Mouse (Mus musculus): ENCODE measurements around the gene Hs6st1.

DNA sequence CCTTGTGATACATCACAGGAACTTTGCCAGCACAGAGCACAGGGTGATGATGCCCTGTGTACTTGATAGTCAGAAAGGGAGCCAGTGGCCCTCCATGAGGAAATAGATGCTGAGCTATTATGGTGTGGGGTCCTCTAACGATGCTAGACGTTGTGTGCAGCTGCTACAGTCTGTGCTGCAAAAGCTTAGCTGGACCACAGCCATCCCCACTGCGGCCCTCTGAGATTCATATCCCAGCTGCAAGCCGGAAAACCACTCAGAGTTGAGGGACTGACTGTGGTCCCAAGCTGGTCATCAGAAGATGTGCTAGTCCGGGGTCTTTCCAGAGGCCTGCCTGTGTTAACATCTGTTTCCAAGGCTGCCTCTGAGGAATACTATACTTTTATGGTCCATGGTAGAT is 12.8 kb downstream of the Hs6st1 start:
- TF ChIP-seq EP300 (IDR thresholded peaks at IDR 0.05; ENCODE audit: insufficient read depth, low read depth, low read length) (no peak), POLR2A (IDR thresholded peaks at IDR 0.05; ENCODE audit: insufficient read depth, low read length) (no peak), CTCF (IDR thresholded peaks at IDR 0.05; ENCODE audit: low read depth, low read length) (no peak)

Measured in ES-Bruce4 (cell line).